Mouse (Mus musculus) megakaryocyte-erythroid progenitor cell, adult 5-6 weeks (primary cell): ENCODE measurements at regions not wholly inside any gene's neighbourhood (a gene's known extent, or its start where the extent isn't known, plus 50 kb on each side); places are given as distances from the start of the nearest gene placed in this dataset.
"Not testable (repeated sequence)": the region's sequence is repeated elsewhere in the genome, so short reads cannot be mapped to it uniquely, and the experiment has no call there.

Experiments
- ATAC-seq: replicated peaks from 2 replicates; pipeline ENCODE4 v1.8.0; 2016; ENCODE audit warnings: mild to moderate bottlenecking, inconsistent platforms; ENCODE audit not compliant: severe bottlenecking, poor library complexity, low FRiP score, low TSS enrichment

GRCm38 (mm10) chr4:131438883-131439282 is 399.2 kb downstream of the Ptpru start:
- no peak for ATAC-seq

DNA sequence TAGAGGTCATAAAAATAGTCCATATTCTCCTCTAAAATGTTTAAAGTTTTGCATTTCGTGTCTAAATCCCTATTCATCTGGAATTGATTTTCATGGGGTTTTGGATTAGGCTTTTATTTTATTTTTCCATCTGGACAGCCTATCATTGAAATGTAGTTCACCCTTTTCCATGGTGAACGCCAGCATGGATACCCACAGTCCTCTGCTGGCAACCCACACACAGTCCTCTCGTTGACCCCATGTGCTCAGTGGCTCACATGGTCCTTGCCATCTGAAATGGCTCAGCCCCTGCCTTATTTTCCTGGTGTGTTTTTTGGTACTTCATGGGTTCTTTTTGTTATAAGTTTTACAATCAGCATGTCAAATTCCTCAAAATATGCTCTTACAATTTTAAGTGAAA is 397.2 kb downstream of the Ptpru start:
- no peak for ATAC-seq

DNA sequence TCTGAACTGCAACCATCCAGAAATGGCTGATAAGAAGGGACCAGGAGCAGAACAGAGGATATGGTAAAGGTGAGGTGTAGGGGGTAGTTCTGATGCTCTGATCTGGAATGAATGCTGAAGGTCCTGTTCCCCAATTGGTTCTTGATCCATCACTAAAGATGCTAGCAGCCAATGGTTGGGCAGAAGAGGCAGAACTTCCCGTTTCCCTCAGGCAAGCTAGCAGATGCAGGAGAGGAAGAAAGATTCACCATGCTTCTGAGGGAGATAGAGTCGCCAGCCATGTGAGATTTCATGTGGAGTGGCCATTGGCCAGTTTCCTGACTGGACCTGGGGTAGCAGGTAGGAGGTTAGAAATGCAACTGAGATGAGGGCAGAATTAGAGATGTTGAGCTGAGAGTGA is 394.6 kb downstream of the Ptpru start:
- no peak for ATAC-seq

DNA sequence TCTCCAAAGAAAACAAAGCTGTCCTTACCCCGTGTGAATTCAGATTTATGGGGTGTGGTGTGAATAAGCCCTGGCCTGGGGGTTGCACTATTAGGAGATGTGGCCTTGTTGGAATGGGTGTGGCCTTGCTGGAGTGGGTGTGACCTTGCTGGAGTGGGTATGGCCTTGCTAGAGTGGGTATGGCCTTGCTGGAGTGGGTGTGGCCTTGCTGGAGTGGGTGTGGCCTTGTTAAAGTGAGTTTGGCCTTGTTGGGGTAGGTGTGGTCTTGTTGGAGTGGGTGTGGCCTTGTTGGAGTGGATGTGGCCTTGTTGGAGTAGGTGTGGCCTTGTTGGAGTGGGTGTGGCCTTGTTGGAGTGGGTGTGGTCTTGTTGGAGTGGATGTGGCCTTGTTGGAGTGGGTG is 387.8 kb downstream of the Ptpru start:
- not testable (repeated sequence) for ATAC-seq

GRCm38 (mm10) chr4:131457551-131457950 is 380.5 kb downstream of the Ptpru start:
- ATAC-seq: no peak

DNA sequence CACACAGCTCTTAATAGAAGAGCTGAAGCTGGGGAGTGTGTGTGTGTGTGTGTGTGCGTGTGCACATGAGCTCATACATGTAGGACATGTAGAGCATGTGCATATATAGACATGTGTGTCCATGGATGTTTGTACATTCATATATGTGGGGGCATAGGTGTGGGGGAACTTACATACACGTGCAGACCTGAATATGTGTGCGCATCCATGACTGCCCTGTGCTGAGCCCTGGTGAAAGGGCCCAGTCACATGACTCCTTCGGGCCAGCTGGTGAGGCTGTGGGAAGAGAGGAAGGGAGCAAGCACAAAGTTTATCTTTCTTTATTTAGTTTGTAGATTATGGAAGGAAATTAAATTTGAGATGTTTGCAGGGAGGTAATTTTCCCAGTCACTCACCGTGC is 378.3 kb downstream of the Ptpru start:
- no peak for ATAC-seq

GRCm38 (mm10) chr4:131461312-131461711 is 376.8 kb downstream of the Ptpru start:
- no peak for ATAC-seq

DNA sequence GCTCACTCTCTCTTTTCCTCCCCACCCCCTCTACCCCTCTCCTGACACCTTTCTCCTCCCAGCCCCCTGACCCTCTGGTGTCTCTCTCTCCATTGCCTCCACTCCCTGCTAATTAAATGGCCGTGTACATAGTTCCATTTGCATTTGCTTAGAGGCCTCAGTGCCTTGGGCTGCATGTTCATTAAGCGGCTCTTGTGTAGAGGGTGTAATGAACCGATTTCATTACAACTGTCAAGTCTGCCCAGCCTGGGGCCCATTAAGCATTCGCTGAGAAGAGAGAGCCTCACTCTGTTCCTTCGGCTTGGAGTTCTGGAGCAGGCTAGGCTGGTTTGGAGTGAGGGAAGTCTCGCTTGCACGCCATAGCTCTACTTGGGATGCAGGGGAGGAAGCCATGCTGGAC is 376.4 kb downstream of the Ptpru start:
- no peak for ATAC-seq

GRCm38 (mm10) chr4:131475023-131475422 is 363.1 kb downstream of the Ptpru start:
- no peak for ATAC-seq

- ATAC-seq: no peak
Measured at GRCm38 (mm10) chr4:131478923-131479322, 359.2 kb downstream of the Ptpru start.

GRCm38 (mm10) chr4:131483958-131484605 is 354.0 kb downstream of the Ptpru start:
- no peak for ATAC-seq

DNA sequence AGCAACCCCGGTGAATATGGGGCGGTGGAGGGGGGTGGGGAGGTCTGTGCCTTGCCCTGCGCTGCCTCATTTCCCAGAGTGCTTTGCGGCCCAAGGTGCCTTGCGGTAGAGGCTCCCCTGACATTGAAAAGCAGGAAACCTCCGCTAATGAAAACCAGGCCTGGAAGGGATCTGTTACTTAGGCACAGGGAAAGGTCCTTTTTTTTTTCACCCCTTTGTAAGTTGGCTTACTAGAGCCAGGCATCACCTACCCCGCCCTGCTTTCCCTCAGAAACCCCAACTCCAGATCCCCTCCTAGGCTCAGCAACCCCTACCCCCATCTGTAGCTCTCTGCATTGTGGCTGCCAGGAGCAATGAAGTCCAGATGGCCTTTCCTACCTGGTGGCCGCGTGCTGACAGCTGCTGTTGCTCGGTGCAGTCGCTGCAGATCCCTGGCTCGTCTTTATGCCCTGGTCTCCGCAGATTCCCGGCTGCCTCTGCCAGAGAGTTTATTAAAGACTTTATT is 353.4 kb downstream of the Ptpru start:
- no peak for ATAC-seq

DNA sequence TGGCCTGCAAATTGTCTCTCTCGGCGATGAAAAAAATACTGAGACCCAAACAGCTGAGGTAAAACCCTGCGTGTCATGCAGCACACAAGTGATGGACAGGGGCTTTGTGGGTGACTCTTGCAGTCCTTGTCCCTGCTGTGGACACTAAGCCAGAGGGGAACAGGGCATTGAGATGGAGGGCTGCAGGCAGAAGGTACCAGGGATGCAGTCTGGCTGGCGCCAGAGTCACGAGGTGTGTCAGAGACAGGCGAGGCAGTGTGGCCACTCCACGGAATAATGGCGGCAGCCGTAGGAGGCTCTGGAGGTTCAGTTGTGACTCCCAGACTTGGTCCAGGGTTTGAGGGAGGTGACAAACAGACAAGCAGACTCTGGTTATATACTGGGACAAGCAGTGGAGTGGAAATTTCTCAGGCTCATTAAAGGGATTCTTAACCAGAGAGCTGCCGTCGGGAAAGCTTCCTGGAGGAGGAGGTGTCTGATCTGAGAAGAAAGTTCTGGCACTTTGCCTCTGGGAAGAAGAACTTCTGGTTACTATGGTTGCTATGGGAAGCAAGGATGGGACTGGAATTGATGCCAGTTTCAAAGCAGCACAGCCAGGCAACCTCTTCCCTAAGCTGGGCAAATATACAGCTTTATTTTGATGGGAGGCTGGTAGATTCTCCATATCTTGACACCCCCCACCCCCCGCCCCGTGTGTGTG is 352.8 kb downstream of the Ptpru start:
- no peak for ATAC-seq

DNA sequence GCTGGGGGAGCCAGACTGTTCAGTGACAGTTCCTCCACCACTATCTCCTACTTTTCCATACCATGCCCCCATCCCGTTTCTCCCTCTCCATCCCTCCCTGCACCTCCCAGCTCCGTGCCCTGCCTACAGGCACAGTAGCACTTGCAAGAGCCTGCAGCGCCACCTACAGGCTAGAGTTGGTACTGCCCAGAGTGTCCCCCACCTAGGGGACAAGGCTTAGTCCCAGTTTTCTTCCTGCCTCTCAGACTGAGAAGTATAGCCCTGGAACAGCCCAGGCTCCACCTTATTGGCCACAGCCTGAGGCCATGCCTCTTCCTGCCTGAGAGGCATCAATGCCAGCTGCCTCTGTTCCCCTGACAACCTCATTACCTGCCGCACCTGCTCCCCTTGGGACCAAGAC is 351.3 kb downstream of the Ptpru start:
- ATAC-seq: peak; percentile 82; the same call in 1 of the 2 replicates

DNA sequence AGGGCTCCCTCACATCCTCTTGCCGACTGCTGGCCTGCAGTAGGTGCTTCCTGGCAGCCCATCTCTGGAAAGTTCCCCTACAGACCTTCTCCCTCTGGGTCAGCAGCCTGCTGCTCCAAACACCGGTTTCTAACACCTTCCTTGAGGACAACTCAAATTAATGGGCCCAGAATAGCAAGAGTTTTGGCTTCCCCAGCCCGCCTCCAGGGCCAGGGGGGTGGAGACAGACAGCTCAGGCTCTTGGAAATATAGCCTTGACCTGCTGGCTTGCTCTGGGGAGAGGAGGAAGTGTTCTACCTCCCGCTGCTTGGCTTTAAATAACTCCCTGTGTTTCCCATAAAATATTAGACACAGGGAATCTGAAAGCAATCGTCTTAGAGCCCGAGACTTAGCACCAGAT is 349.8 kb downstream of the Ptpru start:
- no peak for ATAC-seq

DNA sequence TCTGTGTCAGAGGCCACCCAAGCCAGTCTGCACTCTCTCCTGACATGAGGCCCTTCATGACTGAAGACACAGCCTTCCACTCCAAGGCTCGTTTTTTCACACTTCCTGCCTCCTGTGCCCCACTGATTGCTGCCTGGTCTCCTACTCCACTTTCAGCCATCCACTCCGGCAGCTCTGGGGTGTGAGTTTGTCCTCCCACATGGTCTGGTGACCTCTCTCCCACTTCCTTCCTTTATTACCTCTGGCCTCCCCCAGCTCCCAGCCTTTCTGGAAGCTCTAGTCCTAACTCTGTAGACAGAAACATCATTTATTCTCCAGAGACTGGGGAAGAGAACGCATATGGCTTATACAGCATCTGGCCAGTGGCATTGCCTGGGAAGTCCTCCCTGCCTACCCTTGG is 349.0 kb downstream of the Ptpru start:
- no peak for ATAC-seq

- ATAC-seq: no peak
Measured at GRCm38 (mm10) chr4:131491960-131492359, 346.1 kb downstream of the Ptpru start.

DNA sequence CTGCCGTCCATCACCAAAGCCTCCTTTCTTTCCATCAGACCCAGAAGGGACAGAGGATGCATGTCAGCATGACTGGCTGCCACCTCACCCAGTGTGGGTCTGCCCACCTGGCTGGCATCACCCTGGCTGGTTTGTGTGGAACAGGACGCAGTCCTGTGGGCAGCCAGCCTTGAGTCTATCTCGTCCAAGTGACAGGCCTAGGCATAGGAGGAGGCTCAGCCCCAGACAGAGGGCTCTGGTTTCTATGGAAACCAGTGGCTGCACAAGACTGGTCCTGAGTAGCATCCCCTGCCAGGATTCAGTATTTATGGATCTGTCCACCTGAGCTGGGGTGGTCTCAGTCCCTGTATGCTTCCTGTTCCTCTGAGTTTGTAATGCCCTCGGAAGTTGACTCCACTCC is 344.4 kb downstream of the Ptpru start:
- ATAC-seq: no peak

- no peak for ATAC-seq
Measured at GRCm38 (mm10) chr4:131496900-131497299, 341.2 kb downstream of the Ptpru start.

GRCm38 (mm10) chr4:131500928-131501650 is 337.0 kb downstream of the Ptpru start:
- ATAC-seq: no peak

DNA sequence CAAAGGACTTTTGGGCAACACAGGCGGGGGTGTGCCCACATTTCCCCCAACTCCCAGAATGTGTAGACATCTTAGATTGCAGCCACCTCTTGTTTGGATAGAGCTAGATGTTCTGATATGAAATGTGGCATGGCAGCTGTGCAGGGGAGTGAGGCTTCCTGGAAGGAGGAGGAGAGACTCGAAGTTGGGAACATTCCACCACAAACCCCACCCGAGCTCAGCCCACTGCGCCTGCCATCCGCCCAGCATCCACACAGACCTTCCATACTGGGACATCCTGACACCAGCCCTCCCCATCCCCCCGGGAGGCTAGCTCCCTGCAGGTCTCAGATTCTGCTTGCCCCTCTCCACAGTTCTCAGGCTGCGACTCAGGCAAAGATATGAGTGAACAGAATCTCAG is 329.9 kb downstream of the Ptpru start:
- no peak for ATAC-seq
